Mouse (Mus musculus) forebrain, embryonic 15.5 days (tissue): ENCODE results near the gene Ezh1. TPM values are rescaled to one million over a fixed set of nuclear protein-coding genes. Genes with fewer than 3 reads are reported as not detected.

ENCODE experiments used
- ATAC-seq: fragments of 200-750 bp; cut with Nextera tagmentation; replicated peaks from 2 replicates; pipeline ENCODE4 v1.8.0; 2017; ENCODE audit warnings: mild to moderate bottlenecking, moderate TSS enrichment, moderate library complexity
- H3K27ac ChIP-seq: fragments of 300-500 bp; sonication (generic); replicated peaks from 2 replicates; pipeline ENCODE4 v1.5.1; 2015; ENCODE audit warnings: mild to moderate bottlenecking, inconsistent platforms
- H3K27me3 ChIP-seq: fragments of 300-500 bp; sonication (generic); 2 replicates; pipeline ENCODE4 v1.6.1; 2015; ENCODE audit warnings: inconsistent platforms
- H3K36me3 ChIP-seq: fragments of 300-500 bp; sonication (generic); 2 replicates; pipeline ENCODE4 v1.6.1; 2015; ENCODE audit warnings: mild to moderate bottlenecking, inconsistent platforms
- H3K4me1 ChIP-seq: fragments of 300-500 bp; sonication (generic); 2 replicates; pipeline ENCODE4 v1.6.1; 2015; ENCODE audit warnings: inconsistent platforms
- H3K4me2 ChIP-seq: fragments of 300-500 bp; sonication (generic); replicated peaks from 2 replicates; pipeline ENCODE4 v1.6.1; 2015; ENCODE audit warnings: mild to moderate bottlenecking, inconsistent platforms
- H3K4me3 ChIP-seq: fragments of 300-500 bp; sonication (generic); 2 replicates; pipeline ENCODE4 v1.5.1; 2015; ENCODE audit warnings: mild to moderate bottlenecking, inconsistent platforms
- H3K9ac ChIP-seq: fragments of 300-500 bp; sonication (generic); replicated peaks from 2 replicates; pipeline ENCODE4 v1.6.1; 2015; ENCODE audit warnings: mild to moderate bottlenecking, inconsistent platforms
- H3K9me3 ChIP-seq: fragments of 300-500 bp; sonication (generic); 2 replicates; pipeline ENCODE4 v1.6.1; 2016; ENCODE audit warnings: inconsistent platforms
- WGBS: fragments of 180-500 bp; shearing (Covaris S2); methylation state at CpG from one replicate; pipeline ENCODE4 v1.1.7; 2015; ENCODE audit warnings: mixed read lengths; 5-methylcytosine and 5-hydroxymethylcytosine counted together
- polyA plus RNA-seq: library from polyadenylated mRNA; unstranded; fragments of >200 nt; fragmentation: Nextera tagmentation; extraction: Ambion mirVana; gene quantifications from 2 replicates; pipeline ENCODE4 v1.2.1, GENCODE M21; 2015

Ezh1 gene
- polyA plus RNA-seq, 1 experiment from 2014 or later, result 19.6 TPM

GRCm38 (mm10) chr11:101194137-101194536, 32.1 kb downstream of the Ezh1 start:
- peaks cover 16% of the 10 kb centered on the region for H3K4me1 ChIP-seq
- H3K9ac ChIP-seq, result no peak overlapping the region
- ATAC-seq, result no peak
- WGBS, result 69% methylated on average over 5 of the region's 5 CpGs
- H3K36me3 ChIP-seq, result peaks cover 21% of the 10 kb centered on the region; the same call in 1 of the 2 replicates
- H3K27me3 ChIP-seq, result no peaks in the 10 kb centered on the region
- H3K4me3 ChIP-seq, result no peak overlapping the region
- H3K9me3 ChIP-seq, result no peaks in the 10 kb centered on the region
- no peak overlapping the region for H3K27ac ChIP-seq
- no peak overlapping the region for H3K4me2 ChIP-seq

GRCm38 (mm10) chr11:101193076-101193475, 33.2 kb downstream of the Ezh1 start:
- no peak overlapping the region for H3K27ac ChIP-seq
- no peak overlapping the region for H3K4me3 ChIP-seq
- no peak overlapping the region for H3K4me2 ChIP-seq
- no peaks in the 10 kb centered on the region for H3K27me3 ChIP-seq
- no peaks in the 10 kb centered on the region for H3K9me3 ChIP-seq
- H3K36me3 ChIP-seq, result peaks cover 10% of the 10 kb centered on the region; the same call in 1 of the 2 replicates
- H3K9ac ChIP-seq, result no peak overlapping the region
- ATAC-seq, result no peak
- H3K4me1 ChIP-seq, result peaks cover 16% of the 10 kb centered on the region
- 84% methylated on average over 7 of the region's 7 CpGs for WGBS

DNA sequence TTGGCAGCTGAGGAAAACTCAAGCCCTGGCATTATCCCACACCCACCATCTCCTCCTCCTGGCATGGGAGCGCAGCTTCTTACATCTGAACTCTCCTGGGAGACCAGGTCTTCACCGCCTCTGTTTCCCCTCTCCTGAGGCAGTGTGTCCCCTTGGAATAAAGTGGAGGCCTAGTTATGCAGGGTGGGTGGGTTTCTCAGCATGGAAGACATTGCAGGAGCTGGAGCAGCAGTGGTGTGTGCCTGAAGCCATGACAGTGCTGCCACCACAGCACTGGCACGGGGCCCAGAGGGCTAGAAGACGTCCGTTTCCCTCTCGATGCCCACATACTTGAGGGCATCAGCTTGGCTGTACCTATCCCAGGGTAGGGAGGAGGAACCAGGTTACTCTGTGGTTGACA, 33.6 kb downstream of the Ezh1 start:
- Histone ChIP-seq H3K27me3 (no peaks in the 10 kb centered on the region), H3K9me3 (no peaks in the 10 kb centered on the region), H3K27ac (no peak overlapping the region), H3K4me1 (peaks cover 16% of the 10 kb centered on the region), H3K4me3 (no peak overlapping the region), H3K36me3 (peaks cover 6% of the 10 kb centered on the region; the same call in 1 of the 2 replicates), H3K9ac (no peak overlapping the region), H3K4me2 (no peak overlapping the region)
- 85% methylated on average over 6 of the region's 6 CpGs for WGBS
- no peak for ATAC-seq

DNA sequence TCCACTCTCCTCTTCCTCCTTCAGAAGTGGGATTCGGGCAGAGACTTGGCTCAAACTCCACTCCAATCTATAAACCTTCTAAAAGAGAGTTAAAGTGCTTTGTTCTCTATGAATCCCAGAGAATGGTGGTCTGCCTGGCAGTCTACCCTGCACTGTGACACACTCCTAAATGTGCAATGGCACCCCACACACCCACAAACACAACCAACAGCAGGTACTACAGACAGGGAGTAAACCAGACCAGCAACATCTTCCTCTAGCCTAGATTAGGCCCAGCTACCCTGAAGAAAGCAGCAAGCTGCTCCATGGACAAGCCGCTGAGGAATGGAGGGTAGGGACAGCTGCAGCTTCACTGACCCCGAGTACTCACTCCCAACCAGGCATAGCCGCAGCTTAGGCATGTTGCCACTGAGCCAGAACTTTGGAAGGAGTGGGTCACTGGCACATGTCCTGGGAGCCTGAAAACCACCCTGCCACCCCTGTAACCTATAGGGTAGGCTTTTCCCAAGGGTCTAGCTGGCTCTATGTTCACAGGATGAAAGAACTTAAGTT, 34.3 kb downstream of the Ezh1 start:
- Histone ChIP-seq H3K4me1 (peaks cover 16% of the 10 kb centered on the region), H3K9me3 (no peaks in the 10 kb centered on the region), H3K4me2 (no peak overlapping the region), H3K4me3 (no peak overlapping the region), H3K9ac (no peak overlapping the region), H3K27me3 (no peaks in the 10 kb centered on the region), H3K36me3 (peaks cover 2% of the 10 kb centered on the region; the same call in 1 of the 2 replicates), H3K27ac (no peak overlapping the region)
- ATAC-seq, result no peak
- WGBS, result 80% methylated on average over 4 of the region's 4 CpGs

GRCm38 (mm10) chr11:101190913-101191907, 35.1 kb downstream of the Ezh1 start:
- Histone ChIP-seq H3K27ac (no peak overlapping the region), H3K9me3 (no peaks in the 10 kb centered on the region), H3K4me1 (peaks cover 16% of the 10 kb centered on the region), H3K9ac (no peak overlapping the region), H3K4me3 (no peak overlapping the region), H3K27me3 (no peaks in the 10 kb centered on the region), H3K4me2 (no peak overlapping the region), H3K36me3 (no peaks in the 10 kb centered on the region)
- no peak for ATAC-seq
- 52% methylated on average over 17 of the region's 17 CpGs for WGBS

- WGBS, result 51% methylated on average over 8 of the region's 8 CpGs
- no peaks in the 10 kb centered on the region for H3K9me3 ChIP-seq
- H3K27me3 ChIP-seq, result no peaks in the 10 kb centered on the region
- ATAC-seq, result no peak
- no peak overlapping the region for H3K9ac ChIP-seq
- H3K36me3 ChIP-seq, result no peaks in the 10 kb centered on the region
- H3K4me1 ChIP-seq, result peaks cover 16% of the 10 kb centered on the region
- peak overlapping the region; percentile 62 for H3K27ac ChIP-seq
- H3K4me2 ChIP-seq, result no peak overlapping the region
- H3K4me3 ChIP-seq, result no peak overlapping the region
Measured at GRCm38 (mm10) chr11:101190181-101190912, 35.9 kb downstream of the Ezh1 start.

DNA sequence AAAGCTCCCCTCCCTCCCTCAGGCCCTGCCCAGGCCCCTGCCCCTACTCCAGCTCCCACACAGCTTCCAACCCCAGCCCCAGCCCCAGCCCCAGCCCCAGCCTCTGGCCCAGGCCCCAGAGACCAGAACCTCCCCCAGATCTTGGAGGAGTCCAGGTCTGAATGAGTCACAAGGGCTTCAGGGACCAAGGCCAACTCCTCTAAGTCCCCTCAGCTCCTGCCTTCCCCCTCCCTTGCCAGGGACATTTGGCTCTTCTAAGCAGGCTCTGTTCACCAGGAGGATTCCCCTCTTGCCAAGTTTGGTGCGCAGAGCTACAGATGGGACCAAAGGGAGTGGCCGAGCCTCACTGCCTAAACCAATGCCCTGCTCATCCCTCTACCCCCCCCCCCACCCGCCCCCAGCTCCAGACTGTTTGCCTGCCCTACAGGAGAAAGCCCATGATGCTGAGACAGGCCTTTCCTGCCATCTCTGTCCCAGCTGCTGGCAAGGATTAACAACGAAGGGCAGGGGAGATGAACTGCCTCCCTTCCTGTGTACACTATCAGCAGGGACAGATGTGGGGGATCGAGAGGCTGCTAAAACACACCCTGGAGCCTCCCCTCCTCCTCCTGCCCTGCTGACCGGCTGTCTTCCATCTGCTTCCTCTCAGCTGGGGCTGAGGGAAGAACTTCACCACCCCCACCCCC, 36.6 kb downstream of the Ezh1 start:
- 16% methylated on average over 6 of the region's 6 CpGs for WGBS
- Histone ChIP-seq H3K27me3 (no peaks in the 10 kb centered on the region), H3K9me3 (no peaks in the 10 kb centered on the region), H3K4me2 (no peak overlapping the region), H3K4me1 (peaks cover 16% of the 10 kb centered on the region), H3K9ac (no peak overlapping the region), H3K4me3 (no peak overlapping the region), H3K27ac (peak overlapping the region; percentile 62), H3K36me3 (no peaks in the 10 kb centered on the region)
- peak; percentile 79 for ATAC-seq

DNA sequence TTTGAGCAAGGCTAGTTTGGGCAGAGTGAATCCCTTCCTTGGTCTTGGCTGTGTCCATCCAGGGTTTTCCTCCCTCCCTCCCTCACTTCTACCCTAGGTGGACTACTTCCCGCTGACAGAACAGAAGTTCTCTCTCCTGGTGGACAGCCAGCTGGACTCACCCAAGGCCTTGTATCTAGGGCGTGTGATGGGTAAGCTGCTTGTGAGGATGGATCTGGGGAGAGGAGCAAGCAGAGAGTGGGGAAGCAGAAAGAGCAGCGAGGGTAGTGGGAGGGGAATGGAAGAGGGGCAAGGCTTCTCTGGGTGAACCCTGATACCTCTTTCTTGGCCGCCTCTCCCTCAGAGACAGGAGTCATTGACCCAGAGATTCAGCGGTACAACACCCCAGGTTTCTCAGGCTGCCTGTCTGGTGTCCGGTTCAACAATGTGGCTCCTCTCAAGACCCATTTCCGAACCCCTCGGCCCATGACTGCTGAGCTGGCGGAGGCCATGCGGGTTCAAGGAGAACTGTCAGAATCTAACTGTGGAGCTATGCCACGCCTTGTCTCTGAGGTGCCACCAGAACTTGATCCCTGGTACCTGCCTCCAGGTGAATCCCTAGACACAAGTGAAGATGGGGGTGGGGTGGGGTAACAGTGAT, 38.0 kb downstream of the Ezh1 start:
- no peak for ATAC-seq
- Histone ChIP-seq H3K4me2 (no peak overlapping the region), H3K9ac (no peak overlapping the region), H3K4me1 (peaks cover 16% of the 10 kb centered on the region), H3K27ac (no peak overlapping the region), H3K27me3 (no peaks in the 10 kb centered on the region), H3K4me3 (no peak overlapping the region), H3K9me3 (no peaks in the 10 kb centered on the region), H3K36me3 (no peaks in the 10 kb centered on the region)
- WGBS, result 81% methylated on average over 11 of the region's 11 CpGs

- no peaks in the 10 kb centered on the region for H3K27me3 ChIP-seq
- ATAC-seq, result no peak
- H3K4me3 ChIP-seq, result no peak overlapping the region
- WGBS, result 89% methylated on average over 5 of the region's 5 CpGs
- no peaks in the 10 kb centered on the region for H3K9me3 ChIP-seq
- H3K9ac ChIP-seq, result no peak overlapping the region
- H3K27ac ChIP-seq, result no peak overlapping the region
- no peaks in the 10 kb centered on the region for H3K36me3 ChIP-seq
- peaks cover 16% of the 10 kb centered on the region for H3K4me1 ChIP-seq
- H3K4me2 ChIP-seq, result no peak overlapping the region
Measured at GRCm38 (mm10) chr11:101187541-101187940, 38.7 kb downstream of the Ezh1 start.

- no peak for ATAC-seq
- no peaks in the 10 kb centered on the region for H3K9me3 ChIP-seq
- WGBS, result 81% methylated on average over 27 of the region's 27 CpGs
- no peaks in the 10 kb centered on the region for H3K27me3 ChIP-seq
- no peak overlapping the region for H3K4me3 ChIP-seq
- H3K36me3 ChIP-seq, result no peaks in the 10 kb centered on the region
- no peak overlapping the region for H3K9ac ChIP-seq
- no peak overlapping the region for H3K4me2 ChIP-seq
- no peak overlapping the region for H3K27ac ChIP-seq
- H3K4me1 ChIP-seq, result peaks cover 16% of the 10 kb centered on the region
Measured at GRCm38 (mm10) chr11:101186526-101187247, 39.6 kb downstream of the Ezh1 start.

- H3K9me3 ChIP-seq, result no peaks in the 10 kb centered on the region
- H3K9ac ChIP-seq, result no peak overlapping the region
- ATAC-seq, result no peak
- no peaks in the 10 kb centered on the region for H3K36me3 ChIP-seq
- WGBS, result 98% methylated on average over 4 of the region's 4 CpGs
- H3K27me3 ChIP-seq, result no peaks in the 10 kb centered on the region
- no peak overlapping the region for H3K27ac ChIP-seq
- H3K4me2 ChIP-seq, result no peak overlapping the region
- peaks cover 13% of the 10 kb centered on the region for H3K4me1 ChIP-seq
- H3K4me3 ChIP-seq, result no peak overlapping the region
Measured at GRCm38 (mm10) chr11:101185441-101185840, 40.8 kb downstream of the Ezh1 start.
